Mouse (Mus musculus) heart, embryonic 13.5 days (tissue): ENCODE measurements at regions not wholly inside any gene's neighbourhood (a gene's known extent, or its start where the extent isn't known, plus 50 kb on each side); places are given as distances from the start of the nearest gene placed in this dataset.
A peak's percentile ranks its signal among the peaks of the same experiment; 100 is the strongest.

ENCODE experiments used
- ATAC-seq: fragments of 200-750 bp; cut with Nextera tagmentation; 2 replicates; pipeline ENCODE4 v1.8.0; 2017; ENCODE audit warnings: moderate TSS enrichment; ENCODE audit not compliant: insufficient number of reproducible peaks, low FRiP score, low TSS enrichment; ENCODE audit errors: extremely low read depth
- H3K27ac ChIP-seq: fragments of 300-500 bp; sonication (generic); replicated peaks from 2 replicates; pipeline ENCODE4 v1.5.1; 2015; ENCODE audit warnings: moderate library complexity, mild to moderate bottlenecking, inconsistent platforms
- H3K27me3 ChIP-seq: fragments of 300-500 bp; sonication (generic); replicated peaks from 2 replicates; pipeline ENCODE4 v1.6.1; 2015; ENCODE audit warnings: mild to moderate bottlenecking, inconsistent platforms
- H3K36me3 ChIP-seq: fragments of 300-500 bp; sonication (generic); 2 replicates; pipeline ENCODE4 v1.6.1; 2015; ENCODE audit warnings: mild to moderate bottlenecking, inconsistent platforms
- H3K4me1 ChIP-seq: fragments of 300-500 bp; sonication (generic); 2 replicates; pipeline ENCODE4 v1.6.1; 2015; ENCODE audit warnings: inconsistent platforms
- H3K4me2 ChIP-seq: fragments of 300-500 bp; sonication (generic); 2 replicates; pipeline ENCODE4 v1.6.1; 2015; ENCODE audit warnings: inconsistent platforms, mild to moderate bottlenecking, moderate library complexity
- H3K4me3 ChIP-seq: fragments of 300-500 bp; sonication (generic); 2 replicates; pipeline ENCODE4 v1.5.1; 2015; ENCODE audit warnings: moderate library complexity, mild to moderate bottlenecking, inconsistent platforms
- H3K9ac ChIP-seq: fragments of 300-500 bp; sonication (generic); 2 replicates; pipeline ENCODE4 v1.6.1; 2015; ENCODE audit warnings: inconsistent platforms, mild to moderate bottlenecking, moderate library complexity
- H3K9me3 ChIP-seq: fragments of 300-500 bp; sonication (generic); 2 replicates; pipeline ENCODE4 v1.6.1; 2016; ENCODE audit warnings: inconsistent platforms
- WGBS: fragments of 180-500 bp; shearing (Covaris S2); methylation state at CpG from one replicate; pipeline ENCODE4 v1.1.7; 2015; ENCODE audit warnings: mixed read lengths; 5-methylcytosine and 5-hydroxymethylcytosine counted together

- Histone ChIP-seq H3K4me1 (peaks cover 8% of the 10 kb centered on the region), H3K27ac (no peak overlapping the region), H3K9me3 (no peaks in the 10 kb centered on the region), H3K4me2 (no peak overlapping the region), H3K4me3 (no peak overlapping the region), H3K27me3 (peaks cover 14% of the 10 kb centered on the region; the same call in 1 of the 2 replicates), H3K36me3 (no peaks in the 10 kb centered on the region), H3K9ac (no peak overlapping the region)
- no peak for ATAC-seq
- 73% methylated on average over 5 of the region's 5 CpGs for WGBS
These were observed 58.2 kb upstream of the Lhx8 start for GRCm38 (mm10) chr3:154388656-154389055.

- WGBS, result 63% methylated on average over 1 of the region's 1 CpGs
- peaks cover 8% of the 10 kb centered on the region for H3K4me1 ChIP-seq
- no peak overlapping the region for H3K9ac ChIP-seq
- no peak for ATAC-seq
- H3K36me3 ChIP-seq, result no peaks in the 10 kb centered on the region
- no peak overlapping the region for H3K4me3 ChIP-seq
- no peak overlapping the region for H3K27ac ChIP-seq
- H3K4me2 ChIP-seq, result no peak overlapping the region
- H3K9me3 ChIP-seq, result no peaks in the 10 kb centered on the region
- peaks cover 18% of the 10 kb centered on the region; the same call in 1 of the 2 replicates for H3K27me3 ChIP-seq
These were observed 56.8 kb upstream of the Lhx8 start for GRCm38 (mm10) chr3:154387271-154387670.

- ATAC-seq, result no peak
- Histone ChIP-seq H3K4me3 (no peak overlapping the region), H3K4me2 (peak overlapping the region; percentile 17; the same call in 1 of the 2 replicates), H3K4me1 (peaks cover 8% of the 10 kb centered on the region), H3K27me3 (peaks cover 18% of the 10 kb centered on the region; the same call in 1 of the 2 replicates), H3K9me3 (no peaks in the 10 kb centered on the region), H3K27ac (no peak overlapping the region), H3K36me3 (no peaks in the 10 kb centered on the region), H3K9ac (no peak overlapping the region)
- 19% methylated on average over 10 of the region's 10 CpGs for WGBS
These were observed 55.4 kb upstream of the Lhx8 start for GRCm38 (mm10) chr3:154385831-154386312.

- 85% methylated on average over 6 of the region's 6 CpGs for WGBS
- H3K27ac ChIP-seq, result no peak overlapping the region
- H3K4me2 ChIP-seq, result no peak overlapping the region
- H3K36me3 ChIP-seq, result no peaks in the 10 kb centered on the region
- peaks cover 9% of the 10 kb centered on the region; the same call in 1 of the 2 replicates for H3K27me3 ChIP-seq
- no peaks in the 10 kb centered on the region for H3K9me3 ChIP-seq
- no peak overlapping the region for H3K4me3 ChIP-seq
- ATAC-seq, result no peak
- H3K9ac ChIP-seq, result no peak overlapping the region
- peaks cover 8% of the 10 kb centered on the region for H3K4me1 ChIP-seq
These were observed 52.4 kb upstream of the Lhx8 start for GRCm38 (mm10) chr3:154382811-154383210.

- Histone ChIP-seq H3K27ac (no peak overlapping the region), H3K4me1 (peaks cover 8% of the 10 kb centered on the region), H3K36me3 (no peaks in the 10 kb centered on the region), H3K27me3 (peaks cover 7% of the 10 kb centered on the region; the same call in 1 of the 2 replicates), H3K9me3 (no peaks in the 10 kb centered on the region), H3K9ac (no peak overlapping the region), H3K4me2 (no peak overlapping the region), H3K4me3 (no peak overlapping the region)
- ATAC-seq, result no peak
- WGBS, result 68% methylated on average over 5 of the region's 5 CpGs
These were observed 51.1 kb upstream of the Lhx8 start for GRCm38 (mm10) chr3:154381561-154381960.
